Mouse (Mus musculus): ENCODE results near the gene Hpse. TPM values are rescaled to one million over a fixed set of nuclear protein-coding genes. Genes with fewer than 3 reads are reported as not detected.

Gene Hpse
- total RNA-seq, 2 experiments from 2014 or later = 0.38 to 0.86 TPM

DNA sequence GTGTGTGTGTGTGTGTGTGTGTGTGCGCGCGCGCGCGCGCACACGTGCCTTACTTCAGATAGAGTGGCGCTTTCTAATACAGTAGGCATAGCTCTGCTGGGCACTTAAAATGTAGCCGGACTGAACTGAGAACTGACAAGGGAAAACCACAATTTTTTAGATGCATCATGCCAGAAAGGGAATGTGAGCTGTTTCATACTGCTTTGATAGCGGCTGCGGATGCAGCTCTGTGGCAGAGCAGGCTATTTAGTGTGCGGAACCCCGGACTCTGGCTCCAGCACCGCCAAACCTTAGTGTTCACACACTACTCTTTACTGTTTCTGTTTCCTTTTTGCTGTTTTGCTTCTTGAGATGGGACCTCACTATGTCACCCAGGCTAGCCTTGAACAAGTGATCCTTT, 2.8 kb downstream of the Hpse start:
- no peak overlapping the region for H3K4me3 ChIP-seq
- TF ChIP-seq CTCF (conservative IDR thresholded peaks at IDR 0.05) = no peak
- DNase-seq (ENCODE audit: low spot score in 2 of 2) = no peak

DNA sequence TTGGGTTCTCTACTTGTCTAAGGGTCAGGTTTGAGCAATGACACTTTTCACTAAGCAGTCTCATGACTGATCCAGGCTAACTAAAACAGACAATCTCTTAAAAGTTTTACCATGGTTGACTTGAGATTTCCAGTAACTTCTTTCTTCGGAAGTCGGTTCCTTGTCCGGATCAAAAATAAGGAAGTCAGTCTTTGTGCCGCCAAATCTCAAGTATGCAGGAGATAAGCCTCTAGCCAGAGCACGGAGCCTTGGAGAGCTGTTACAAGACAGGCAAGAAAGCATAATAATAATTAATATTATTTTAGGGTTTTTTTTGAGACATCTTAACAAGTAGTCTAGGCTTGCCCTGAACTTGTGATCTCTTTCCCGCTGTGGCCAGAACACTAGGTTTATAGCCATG, 8.3 kb downstream of the Hpse start:
- Histone ChIP-seq H3K4me3 (no peak overlapping the region), H3K27ac (no peak overlapping the region)
- no peak for TF ChIP-seq CTCF (conservative IDR thresholded peaks at IDR 0.05)
- DNase-seq (ENCODE audit: low spot score in 2 of 2) = no peak

More for the DNA sequence above, 2.8 kb downstream of the Hpse start:
- H3K27ac ChIP-seq = no peak overlapping the region

DNA sequence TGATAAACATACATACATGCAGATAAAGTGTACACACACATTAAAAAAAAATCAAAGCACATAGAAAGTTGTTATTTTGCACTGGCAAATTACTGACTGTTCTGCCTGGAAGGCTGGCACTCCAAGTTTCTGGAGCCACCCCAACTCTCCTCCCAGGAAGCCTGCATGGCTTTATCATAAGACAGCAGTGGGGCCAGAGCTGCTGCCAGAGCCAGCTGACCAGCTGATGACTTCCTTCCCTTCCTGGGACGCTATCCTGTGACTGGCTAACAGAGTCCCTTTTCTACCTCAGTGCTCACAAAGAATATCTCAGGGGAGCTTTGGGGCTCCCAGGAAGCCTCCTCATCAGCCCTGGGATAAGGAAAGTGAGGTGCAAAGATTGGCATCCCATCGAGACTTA, 9.5 kb downstream of the Hpse start:
- DNase-seq (ENCODE audit: low spot score in 2 of 2) = no peak
- TF ChIP-seq CTCF (conservative IDR thresholded peaks at IDR 0.05) = no peak
- no peak overlapping the region for H3K4me3 ChIP-seq
- no peak overlapping the region for H3K27ac ChIP-seq

- DNase-seq (ENCODE audit: low spot score in 2 of 2) = no peak
- H3K4me3 ChIP-seq = no peak overlapping the region
- no peak for TF ChIP-seq CTCF (conservative IDR thresholded peaks at IDR 0.05)
- no peak overlapping the region for H3K27ac ChIP-seq
Measured at GRCm38 (mm10) chr5:100709035-100709434, 10.5 kb downstream of the Hpse start.

- DNase-seq (ENCODE audit: low spot score in 2 of 2) = no peak
- no peak overlapping the region for H3K4me3 ChIP-seq
- no peak overlapping the region for H3K27ac ChIP-seq
- no peak for TF ChIP-seq CTCF (conservative IDR thresholded peaks at IDR 0.05)
Measured at GRCm38 (mm10) chr5:100706675-100707074, 12.8 kb downstream of the Hpse start.

- peak; percentile 55 for TF ChIP-seq CTCF (conservative IDR thresholded peaks at IDR 0.05)
- Histone ChIP-seq H3K27ac (no peak overlapping the region), H3K4me3 (no peak overlapping the region)
- no peak for DNase-seq (ENCODE audit: low spot score in 2 of 2)
Measured at GRCm38 (mm10) chr5:100704272-100704671, 15.2 kb downstream of the Hpse start.

DNA sequence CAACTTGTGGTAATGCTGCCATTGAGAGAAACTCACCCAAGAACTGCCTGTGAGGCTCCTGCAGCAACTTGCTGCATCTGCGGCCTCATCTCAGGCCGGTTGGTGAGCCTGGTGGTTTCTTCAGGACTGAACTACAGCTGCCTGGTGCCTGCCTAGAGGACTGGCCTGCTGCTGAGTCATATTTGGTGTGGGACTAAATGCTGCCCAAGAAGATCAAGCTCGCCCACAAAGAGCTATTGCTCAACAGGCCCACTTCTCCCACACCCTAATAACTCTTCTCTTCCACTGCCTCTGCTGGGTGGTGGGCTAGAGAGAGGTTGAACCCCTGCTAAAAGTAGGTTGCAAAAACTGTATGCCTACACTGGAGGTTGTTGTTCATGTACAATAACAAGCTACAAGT, 17.2 kb downstream of the Hpse start:
- no peak for DNase-seq (ENCODE audit: low spot score in 2 of 2)
- no peak overlapping the region for H3K4me3 ChIP-seq
- TF ChIP-seq CTCF (conservative IDR thresholded peaks at IDR 0.05) = no peak
- H3K27ac ChIP-seq = no peak overlapping the region

DNA sequence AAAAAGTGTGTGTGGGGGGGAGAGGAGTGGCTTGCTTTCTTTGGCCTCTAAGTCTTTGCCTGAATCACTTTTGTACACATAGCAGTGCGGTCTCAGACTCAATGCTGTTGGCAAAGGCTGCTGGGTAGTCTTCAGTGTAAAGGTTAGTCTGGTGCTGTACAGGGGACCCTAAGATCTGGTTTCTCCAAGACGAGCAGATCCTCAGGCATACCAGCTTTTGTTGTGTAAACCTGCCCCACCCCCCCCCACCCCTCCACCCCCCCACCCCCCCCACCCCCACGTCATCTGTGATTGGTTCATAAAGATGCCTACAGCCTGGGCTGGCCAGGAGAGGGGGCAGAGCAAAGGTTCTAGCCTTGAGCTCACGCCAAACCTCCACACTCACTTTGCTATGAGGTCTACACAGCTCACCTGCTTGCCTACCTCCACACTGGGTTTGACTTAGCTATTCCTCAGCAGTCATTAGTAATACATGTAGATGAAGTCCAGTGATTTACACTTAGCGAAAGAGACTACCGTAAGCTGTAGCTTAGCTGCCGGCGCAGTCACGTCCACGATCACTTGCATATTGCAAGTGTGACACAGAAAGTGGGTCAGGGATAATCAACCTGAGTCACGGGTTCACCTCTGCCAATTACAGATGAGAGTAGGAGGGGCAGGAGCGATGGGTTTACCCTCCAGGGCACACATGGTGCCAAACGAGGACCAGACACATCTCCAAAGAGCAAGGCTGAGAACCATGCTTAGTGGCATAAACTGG, 18.5 kb downstream of the Hpse start:
- TF ChIP-seq CTCF (conservative IDR thresholded peaks at IDR 0.05) = no peak
- DNase-seq (ENCODE audit: low spot score in 2 of 2) = no peak
- no peak overlapping the region for H3K4me3 ChIP-seq
- no peak overlapping the region for H3K27ac ChIP-seq

- no peak for DNase-seq (ENCODE audit: low spot score in 2 of 2)
- Histone ChIP-seq H3K4me3 (no peak overlapping the region), H3K27ac (no peak overlapping the region)
- no peak for TF ChIP-seq CTCF (conservative IDR thresholded peaks at IDR 0.05)
Measured at GRCm38 (mm10) chr5:100697886-100698285, 21.6 kb downstream of the Hpse start.

DNA sequence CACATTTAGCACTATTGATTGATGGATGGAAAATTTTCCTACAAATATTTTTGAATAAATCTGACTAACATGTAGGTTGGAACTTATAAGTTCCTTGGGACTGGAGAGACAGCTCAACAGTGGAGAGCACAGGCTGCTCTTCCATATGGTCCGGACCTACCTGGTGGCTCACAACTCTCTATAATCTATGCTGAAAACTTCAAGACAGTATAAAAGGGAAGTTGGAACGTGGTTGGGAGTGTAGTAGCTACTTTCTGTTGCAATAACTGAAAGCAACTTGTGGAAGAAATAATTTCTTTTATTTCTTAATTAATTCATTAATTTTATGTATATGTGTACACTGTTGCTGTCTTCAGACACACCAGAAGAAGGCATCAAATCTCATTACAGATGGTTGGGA, 22.1 kb downstream of the Hpse start:
- no peak overlapping the region for H3K27ac ChIP-seq
- no peak for TF ChIP-seq CTCF (conservative IDR thresholded peaks at IDR 0.05)
- no peak for DNase-seq (ENCODE audit: low spot score in 2 of 2)
- H3K4me3 ChIP-seq = no peak overlapping the region

- DNase-seq (ENCODE audit: low spot score in 2 of 2) = no peak
- H3K4me3 ChIP-seq = no peak overlapping the region
- no peak for TF ChIP-seq CTCF (conservative IDR thresholded peaks at IDR 0.05)
- H3K27ac ChIP-seq = no peak overlapping the region
Measured at GRCm38 (mm10) chr5:100685631-100686030, 33.9 kb downstream of the Hpse start.

DNA sequence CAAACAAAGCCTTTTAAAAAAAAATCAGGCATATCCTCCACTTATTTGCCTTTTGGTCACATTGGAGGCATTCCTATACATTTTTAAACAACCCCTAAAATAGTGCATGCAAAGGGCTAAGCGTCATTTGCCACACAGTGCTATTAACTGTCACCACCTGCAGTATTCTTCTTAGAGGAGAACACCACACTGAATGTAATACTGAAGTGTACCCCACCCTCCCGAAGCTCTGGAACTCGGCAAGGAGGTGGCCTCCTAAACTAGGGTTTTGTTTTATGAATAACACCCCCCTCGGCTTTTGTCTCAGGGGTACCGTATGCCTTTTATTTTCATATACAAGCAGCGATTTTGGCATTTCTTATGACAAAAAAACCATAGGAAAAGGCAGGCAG, 39.0 kb downstream of the Hpse start:
- no peak overlapping the region for H3K27ac ChIP-seq
- no peak for TF ChIP-seq CTCF (conservative IDR thresholded peaks at IDR 0.05)
- H3K4me3 ChIP-seq = no peak overlapping the region
- DNase-seq (ENCODE audit: low spot score in 2 of 2) = no peak

DNA sequence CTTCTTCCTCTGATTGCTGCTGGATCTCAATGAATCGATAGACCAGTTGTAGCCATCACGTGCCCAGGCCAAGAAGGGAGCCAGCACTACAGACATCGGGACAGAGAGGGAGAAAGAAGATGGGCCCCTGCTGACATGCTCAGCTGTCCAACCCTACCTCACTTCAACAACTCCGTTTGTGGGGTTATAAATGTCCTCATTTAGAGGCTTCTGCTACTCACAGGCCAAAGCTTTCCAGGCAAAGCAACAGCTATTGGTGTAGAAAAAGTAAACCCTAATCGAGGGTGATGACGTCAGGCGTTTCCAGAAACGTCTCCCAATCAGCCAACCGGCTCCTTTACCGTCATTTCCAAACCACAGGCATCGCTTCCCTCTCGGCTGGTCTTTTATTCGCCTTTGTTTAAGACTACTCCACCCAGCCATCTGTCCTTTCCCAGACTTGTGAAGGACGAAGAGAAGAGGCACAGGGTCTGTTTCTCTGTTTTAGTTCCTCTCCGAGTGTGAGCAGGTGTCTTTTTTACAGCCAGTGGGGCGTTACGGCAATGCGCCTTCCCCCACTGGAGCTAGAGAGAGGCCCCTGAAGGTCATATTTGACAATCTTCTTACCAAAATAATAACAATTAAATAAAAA, 39.5 kb downstream of the Hpse start:
- no peak for TF ChIP-seq CTCF (conservative IDR thresholded peaks at IDR 0.05)
- DNase-seq (ENCODE audit: low spot score in 2 of 2) = no peak
- Histone ChIP-seq H3K27ac (no peak overlapping the region), H3K4me3 (no peak overlapping the region)
